Mouse (Mus musculus) cerebellum, adult 2 months (tissue): ENCODE measurements around the gene Entpd8.

ENCODE experiments used
- CTCF ChIP-seq: fragments of 200-500 bp; IDR thresholded peaks from 2 replicates; pipeline ENCODE4 v1.5.1; 2011; ENCODE audit warnings: low read depth, mild to moderate bottlenecking, control low read depth, low read length, moderate library complexity, borderline replicate concordance; ENCODE audit not compliant: insufficient read depth
- POLR2A ChIP-seq: fragments of 200-500 bp; IDR thresholded peaks from 2 replicates; pipeline ENCODE4 v1.6.1; 2011; ENCODE audit warnings: low read length, control low read depth, borderline replicate concordance; ENCODE audit not compliant: insufficient read depth

- TF ChIP-seq CTCF (no peak), POLR2A (no peak)
Observed at GRCm38 (mm10) chr2:25078967-25079366, 1.1 kb upstream of the Entpd8 start.
